Mouse (Mus musculus) erythroblast, embryonic 14.5 days (primary cell): ENCODE data around the gene Rad51d.

Source experiments
- GATA1 ChIP-seq: IDR thresholded peaks from 2 replicates; pipeline ENCODE4 v1.6.1; 2012; ENCODE audit warnings: low read length, inconsistent platforms, mixed read lengths
- TAL1 ChIP-seq: IDR thresholded peaks from 3 replicates; pipeline ENCODE4 v1.6.1; 2012; ENCODE audit warnings: low read length, inconsistent platforms, mixed read lengths

- TF ChIP-seq GATA1 (no peak), TAL1 (no peak)
Observed at GRCm38 (mm10) chr11:82921691-82922090, 31.3 kb upstream of the Rad51d start.
